In genomic region chr16:17508546-17509239, GRCm38 (mm10) we compare ENCODE assay signal across 7 mouse cellular contexts. TPM values are rescaled to one million over a fixed set of nuclear protein-coding genes. Genes with fewer than 3 reads are reported as not detected.
DNase-seq lines count a peak whose midpoint lies in the region; ATAC-seq lines count a peak whose summit lies in the region.

TSS of gene Lztr1 (plus strand) at chr16:17508688.

- ATAC-seq in granulocyte monocyte progenitor cell, adult 5-6 weeks (replicated peaks; ENCODE audit: poor library complexity, severe bottlenecking), result peak; percentile 93
- peak; percentile 99 for ATAC-seq in midbrain, embryonic 13.5 days

- peak within 1 kb of the TSS; percentile 77 for H3K4me3 ChIP-seq in embryonic facial prominence, embryonic 10.5 days
- H3K4me3 ChIP-seq in limb, embryonic 10.5 days, result peak within 1 kb of the TSS; percentile 67
- peak within 1 kb of the TSS; percentile 80 for H3K4me3 ChIP-seq in midbrain, embryonic 13.5 days (replicated peaks)

- H3K36me3 ChIP-seq in embryonic facial prominence, embryonic 10.5 days (replicated peaks), result peaks cover 31% of the 10 kb centered on the region
- peaks cover 27% of the 10 kb centered on the region for H3K36me3 ChIP-seq in limb, embryonic 10.5 days
- peaks cover 27% of the 10 kb centered on the region for H3K36me3 ChIP-seq in midbrain, embryonic 13.5 days

- H3K27ac ChIP-seq in embryonic facial prominence, embryonic 10.5 days (replicated peaks), result peak within 1 kb of the TSS; percentile 88
- peak within 1 kb of the TSS; percentile 92 for H3K27ac ChIP-seq in limb, embryonic 10.5 days
- H3K27ac ChIP-seq in midbrain, embryonic 13.5 days, result peak within 1 kb of the TSS; percentile 93

- WGBS in embryonic facial prominence, embryonic 10.5 days, result under 1% methylated on average over 50 of the region's 50 CpGs
- under 1% methylated on average over 50 of the region's 50 CpGs for WGBS in limb, embryonic 10.5 days
- under 1% methylated on average over 50 of the region's 50 CpGs for WGBS in midbrain, embryonic 13.5 days

- peaks cover 16% of the 10 kb centered on the region for H3K4me1 ChIP-seq in embryonic facial prominence, embryonic 10.5 days
- H3K4me1 ChIP-seq in limb, embryonic 10.5 days, result peaks cover 12% of the 10 kb centered on the region
- peaks cover 23% of the 10 kb centered on the region for H3K4me1 ChIP-seq in midbrain, embryonic 13.5 days (replicated peaks)

- no peaks in the 10 kb centered on the region for H3K27me3 ChIP-seq in embryonic facial prominence, embryonic 10.5 days (replicated peaks; ENCODE audit: low read depth, poor library complexity, severe bottlenecking)
- H3K27me3 ChIP-seq in limb, embryonic 10.5 days (ENCODE audit: low read depth, poor library complexity, severe bottlenecking), result no peaks in the 10 kb centered on the region
- no peaks in the 10 kb centered on the region for H3K27me3 ChIP-seq in midbrain, embryonic 13.5 days

- peak within 1 kb of the TSS; percentile 87 for H3K4me2 ChIP-seq in midbrain, embryonic 13.5 days (replicated peaks)

- peak within 1 kb of the TSS; percentile 87 for H3K9ac ChIP-seq in midbrain, embryonic 13.5 days (replicated peaks)

- H3K9me3 ChIP-seq in embryonic facial prominence, embryonic 10.5 days, result no peaks in the 10 kb centered on the region
- H3K9me3 ChIP-seq in limb, embryonic 10.5 days (replicated peaks), result no peaks in the 10 kb centered on the region
- no peaks in the 10 kb centered on the region for H3K9me3 ChIP-seq in midbrain, embryonic 13.5 days

- DNase-seq in adrenal gland, postnatal 10 days, result peak; percentile 93
- peak; percentile 92 for DNase-seq in embryonic facial prominence, embryonic 10.5 days (ENCODE audit: low spot score)
- DNase-seq in kidney, adult 11 months, result peak; percentile 90
- peak; percentile 94 for DNase-seq in limb, embryonic 10.5 days (ENCODE audit: low spot score)
- peak; percentile 86 for DNase-seq in spleen, adult 12 weeks (ENCODE audit: low spot score)

RNA-seq across cellular contexts. Expression of gene Lztr1, which starts in this region (rescaled TPM):
- 10 to 100 TPM; 60.1 to 70.9 TPM for total RNA-seq in adrenal gland, postnatal 10 days (2021)
- 84.2 and 87.5 TPM in 2 replicates for polyA plus RNA-seq in embryonic facial prominence, embryonic 10.5 days (2016; fragmentation: Nextera tagmentation; extraction: Ambion mirVana)
- total RNA-seq in granulocyte monocyte progenitor cell, adult 5-6 weeks (2014; fragmentation: Nextera tagmentation), result 35.0 and 51.1 TPM in 2 replicates
- 47.1 and 73.7 TPM in 2 replicates for total RNA-seq in granulocyte monocyte progenitor cell, adult 5-6 weeks (2017)
- 78.2 and 89.8 TPM in 2 replicates for polyA plus RNA-seq in limb, embryonic 10.5 days (2016; fragmentation: Nextera tagmentation; extraction: Ambion mirVana)
- 124 and 133 TPM in 2 replicates for polyA plus RNA-seq in midbrain, embryonic 13.5 days (2015; fragmentation: Nextera tagmentation; extraction: Ambion mirVana)

Comparison
In these comparisons a context has a peak if more than half of its experiments do, and no peak if none do; other contexts are left out.
1. Peak in every context shown above with its lines: DNase-seq, ATAC-seq, H3K4me3 ChIP-seq and H3K27ac ChIP-seq.